Comparison of ENCODE assay signal across 8 mouse cellular contexts in the genomic region with DNA sequence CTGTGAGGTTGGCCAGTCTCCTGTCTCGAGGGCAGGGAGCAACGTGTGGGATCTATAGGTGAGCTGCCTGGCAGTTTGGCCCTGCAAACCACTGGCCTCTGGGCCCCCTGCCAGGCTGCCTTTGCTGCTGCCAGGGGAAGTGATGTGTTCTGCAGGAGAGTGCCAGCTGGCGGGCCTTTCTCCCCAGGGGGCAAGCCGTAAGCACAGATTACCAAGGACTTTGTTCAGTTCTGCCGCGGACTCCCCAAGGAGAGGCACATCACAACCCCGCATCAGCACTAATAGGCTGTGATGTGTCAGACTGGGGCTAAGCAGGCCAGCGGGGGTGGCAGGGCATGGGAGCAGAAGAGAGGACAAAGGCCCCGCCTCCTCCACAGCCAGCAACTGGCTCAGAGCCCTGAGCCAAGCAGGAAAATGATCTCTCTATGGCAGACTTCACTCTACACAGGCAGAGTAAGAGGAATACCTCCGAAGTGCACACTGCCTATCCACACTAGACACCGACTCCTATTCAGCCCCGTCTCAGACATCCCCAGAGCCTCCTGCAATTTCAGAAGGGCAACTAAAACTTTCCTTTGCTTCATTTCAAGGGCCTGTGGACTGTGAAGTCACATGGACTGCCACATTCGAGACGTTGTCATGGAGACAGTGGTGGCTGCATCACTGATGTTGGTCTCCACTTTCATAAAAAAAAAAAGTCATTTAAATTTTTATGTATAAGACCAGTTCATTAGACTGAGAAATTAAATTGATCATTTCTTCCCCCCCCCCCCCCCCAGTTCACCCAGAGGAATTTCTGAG.
DNase-seq lines count a peak whose midpoint lies in the region; ATAC-seq lines count a peak whose summit lies in the region.

No protein-coding gene starts in this region.

- DNase-seq in 3134 (ENCODE audit: extremely low read depth, insufficient read length, low spot score), result peak; percentile 82
- DNase-seq in kidney, postnatal 14 days, result peak; percentile 92
- peak; percentile 56 to 62 for DNase-seq in lung, adult 18-20 months
- peak; percentile 71 for DNase-seq in ovary, postnatal 10 days (ENCODE audit: low spot score)

- H3K9me3 ChIP-seq in forebrain, embryonic 13.5 days (replicated peaks), result no peaks in the 10 kb centered on the region
- H3K9me3 ChIP-seq in heart, embryonic 16.5 days (replicated peaks; ENCODE audit: control insufficient read depth, low read length), result no peaks in the 10 kb centered on the region

- peaks cover 78% of the 10 kb centered on the region for H3K4me1 ChIP-seq in forebrain, embryonic 13.5 days
- peaks cover 11% of the 10 kb centered on the region for H3K4me1 ChIP-seq in heart, embryonic 16.5 days (ENCODE audit: control insufficient read depth, insufficient read depth, low read length)

- H3K4me2 ChIP-seq in forebrain, embryonic 13.5 days, result peak overlapping the region; percentile 36
- peak overlapping the region; percentile 45 for H3K4me2 ChIP-seq in heart, embryonic 16.5 days (ENCODE audit: low read depth, low read length)

- H3K36me3 ChIP-seq in forebrain, embryonic 13.5 days (ENCODE audit: poor library complexity, severe bottlenecking), result no peaks in the 10 kb centered on the region
- H3K36me3 ChIP-seq in heart, embryonic 16.5 days (ENCODE audit: control insufficient read depth, insufficient read depth), result no peaks in the 10 kb centered on the region

- H3K27me3 ChIP-seq in forebrain, embryonic 13.5 days, result peaks cover 20% of the 10 kb centered on the region; the same call in 1 of the 2 replicates
- H3K27me3 ChIP-seq in heart, embryonic 16.5 days (ENCODE audit: control insufficient read depth, insufficient read depth, low read length), result peaks cover 5% of the 10 kb centered on the region; the same call in 1 of the 2 replicates

- no peak overlapping the region for H3K4me3 ChIP-seq in forebrain, embryonic 13.5 days
- H3K4me3 ChIP-seq in heart, embryonic 16.5 days (ENCODE audit: low read length), result no peak overlapping the region; the same call in 1 of the 2 replicates

- ATAC-seq in cerebellum, adult (ENCODE audit: insufficient number of reproducible peaks, low FRiP score, low TSS enrichment), result peak; percentile 70
- peak; percentile 82 for ATAC-seq in forebrain, embryonic 13.5 days
- peak; percentile 85 for ATAC-seq in heart, embryonic 16.5 days (replicated peaks; ENCODE audit: extremely low read depth, insufficient read depth, low FRiP score)
- ATAC-seq in monocyte, adult 5-6 weeks (replicated peaks; ENCODE audit: insufficient number of reproducible peaks, low FRiP score, low TSS enrichment, poor library complexity, severe bottlenecking), result no peak

- H3K27ac ChIP-seq in forebrain, embryonic 13.5 days, result peak overlapping the region; percentile 88
- peak overlapping the region; percentile 53 for H3K27ac ChIP-seq in heart, embryonic 16.5 days (ENCODE audit: low read length)

- under 1% methylated on average over 14 of the region's 14 CpGs for WGBS in forebrain, embryonic 13.5 days
- WGBS in heart, embryonic 16.5 days, result 16% methylated on average over 14 of the region's 14 CpGs

- H3K9ac ChIP-seq in forebrain, embryonic 13.5 days, result peak overlapping the region; percentile 32; the same call in 1 of the 2 replicates
- no peak overlapping the region for H3K9ac ChIP-seq in heart, embryonic 16.5 days (ENCODE audit: low read length)
